20 mouse cellular contexts compared by ENCODE assay signal in genomic region chr3:60418652-60419051, GRCm38 (mm10). TPM values are rescaled to one million over a fixed set of nuclear protein-coding genes. Genes with fewer than 3 reads are reported as not detected.
DNase-seq lines count a peak whose midpoint lies in the region; ATAC-seq lines count a peak whose summit lies in the region.
"Had no signal": no experiment of that assay in that cellular context is flagged by ENCODE, and none has a peak within 500 bp of the region (broad histone marks: within the 10 kb centered on the region; RNA-seq: fewer than 3 reads in every experiment).

No protein-coding gene starts in this region.

- DNase-seq in c-Kit-positive CD71-positive TER-119-negative erythroid progenitor cells, embryonic 14.5 days (ENCODE audit: low read depth): peak; percentile 53
- DNase-seq in kidney, postnatal 14 days: no peak
- no peak for DNase-seq in left cerebral cortex, adult 8-10 months (ENCODE audit: low spot score in 2 of 2)
- no peak for DNase-seq in cerebellum, postnatal 4 days (ENCODE audit: low spot score in 2 of 2)
- DNase-seq: adrenal gland, postnatal 10 days; cerebellum, adult 11-12 months; cerebellum, adult 9-10 months; cerebellum, postnatal 36 days; embryo, embryonic 11 days; forebrain, postnatal 0 days; gastrocnemius, adult 2 months; gastrocnemius, postnatal 25 days had no signal

- peak; percentile 82 for ATAC-seq in erythroid progenitor cell, adult 5-6 weeks (replicated peaks; ENCODE audit: low FRiP score, poor library complexity, severe bottlenecking)
- ATAC-seq in liver, embryonic 15.5 days (ENCODE audit: insufficient read depth): peak; percentile 76
- peak; percentile 80 for ATAC-seq in megakaryocyte-erythroid progenitor cell, adult 5-6 weeks (replicated peaks; ENCODE audit: low FRiP score, low TSS enrichment, poor library complexity, severe bottlenecking)
- ATAC-seq: forebrain, embryonic 13.5 days; forebrain, postnatal 0 days had no signal

- peak overlapping the region; percentile 51 for H3K27ac ChIP-seq in liver, embryonic 15.5 days (replicated peaks)
- H3K27ac ChIP-seq: embryonic facial prominence, embryonic 15.5 days; forebrain, embryonic 13.5 days; gastrocnemius, adult 2 months; hindbrain, embryonic 10.5 days; hindbrain, embryonic 14.5 days had no signal

- no peak overlapping the region for H3K4me3 ChIP-seq in liver, embryonic 15.5 days (replicated peaks)
- H3K4me3 ChIP-seq: embryonic facial prominence, embryonic 15.5 days; forebrain, embryonic 13.5 days; gastrocnemius, adult 2 months; heart, embryonic 12.5 days; hindbrain, embryonic 10.5 days had no signal

- H3K4me1 ChIP-seq in liver, embryonic 15.5 days (replicated peaks): peaks cover 35% of the 10 kb centered on the region
- H3K4me1 ChIP-seq: embryonic facial prominence, embryonic 15.5 days; forebrain, embryonic 13.5 days; heart, embryonic 12.5 days had no signal

- H3K4me2 ChIP-seq in liver, embryonic 15.5 days: peak overlapping the region; percentile 23; the same call in 1 of the 2 replicates
- H3K4me2 ChIP-seq: embryonic facial prominence, embryonic 15.5 days; forebrain, embryonic 13.5 days; heart, embryonic 12.5 days; hindbrain, embryonic 14.5 days had no signal

- H3K36me3 ChIP-seq in liver, embryonic 15.5 days (replicated peaks): no peaks in the 10 kb centered on the region
- H3K36me3 ChIP-seq: embryonic facial prominence, embryonic 15.5 days; heart, embryonic 12.5 days; hindbrain, embryonic 10.5 days had no signal

- no peaks in the 10 kb centered on the region for H3K9me3 ChIP-seq in liver, embryonic 15.5 days (replicated peaks)
- H3K9me3 ChIP-seq: embryonic facial prominence, embryonic 15.5 days; forebrain, embryonic 13.5 days; heart, embryonic 12.5 days; hindbrain, embryonic 10.5 days had no signal

- no peak overlapping the region for H3K9ac ChIP-seq in liver, embryonic 15.5 days
- H3K9ac ChIP-seq: embryonic facial prominence, embryonic 15.5 days; forebrain, embryonic 13.5 days; forebrain, postnatal 0 days; heart, embryonic 12.5 days; hindbrain, embryonic 14.5 days had no signal

- H3K27me3 ChIP-seq in liver, embryonic 15.5 days: no peaks in the 10 kb centered on the region
- H3K27me3 ChIP-seq: embryonic facial prominence, embryonic 15.5 days; forebrain, embryonic 13.5 days; heart, embryonic 12.5 days had no signal

RNA-seq across cellular contexts. Expression of gene Mbnl1, which starts 54.0 kb away (rescaled TPM):
- 290 and 329 TPM in 2 replicates for total RNA-seq in erythroid progenitor cell, adult 5-6 weeks (2015; ENCODE audit: low replicate concordance)
- total RNA-seq in erythroid progenitor cell, adult 5-6 weeks (2017; ENCODE audit: low replicate concordance): 321 and 380 TPM in 2 replicates
- 88.5 and 93.9 TPM in 2 replicates for polyA plus RNA-seq in liver, embryonic 15.5 days (2015; fragmentation: Nextera tagmentation; extraction: Ambion mirVana)
- 524 and 588 TPM in 2 replicates for total RNA-seq in megakaryocyte-erythroid progenitor cell, adult 5-6 weeks (2014; fragmentation: Nextera tagmentation)
- 726 and 751 TPM in 2 replicates for total RNA-seq in megakaryocyte-erythroid progenitor cell, adult 5-6 weeks (2017)
- 100 to 1,000 TPM; 155 to 163 (median 160) TPM for total RNA-seq in left cerebral cortex, adult 8-10 months (2022)
